Mouse (Mus musculus): ENCODE data around the gene Sipa1l1.

- no peak for TF ChIP-seq POLR2A (IDR thresholded peaks at IDR 0.05; ENCODE audit: low read depth, low read length)
- TF ChIP-seq CTCF (IDR thresholded peaks at IDR 0.05; ENCODE audit: borderline replicate concordance, insufficient read depth, low read length), result no peak
These were observed 42.3 kb upstream of the Sipa1l1 start for GRCm38 (mm10) chr12:82126796-82127195.

Data from embryonic fibroblast, embryonic 13.5 days (primary cell).